Mouse (Mus musculus) intestine, embryonic 16.5 days (tissue): ENCODE data around the gene Ccdc107. TPM values are rescaled to one million over a fixed set of nuclear protein-coding genes. Genes with fewer than 3 reads are reported as not detected.

Experiments used
- ATAC-seq: fragments of 200-750 bp; cut with Nextera tagmentation; 2 replicates; pipeline ENCODE4 v1.8.0; 2017; ENCODE audit warnings: moderate TSS enrichment, moderate library complexity
- H3K27ac ChIP-seq: fragments of 300-500 bp; sonication (generic); 2 replicates; pipeline ENCODE4 v1.5.1; 2014; ENCODE audit warnings: mild to moderate bottlenecking, low read length
- H3K27me3 ChIP-seq: fragments of 300-500 bp; sonication (generic); replicated peaks from 2 replicates; pipeline ENCODE4 v1.6.1; 2014; ENCODE audit warnings: low read length, control low read depth, mixed read lengths; ENCODE audit not compliant: control insufficient read depth, insufficient read depth
- H3K36me3 ChIP-seq: fragments of 300-500 bp; sonication (generic); 2 replicates; pipeline ENCODE4 v1.6.1; 2014; ENCODE audit warnings: low read length, control low read depth; ENCODE audit not compliant: control insufficient read depth, insufficient read depth
- H3K4me1 ChIP-seq: fragments of 300-500 bp; sonication (generic); 2 replicates; pipeline ENCODE4 v1.6.1; 2014; ENCODE audit warnings: low read length, control low read depth, mixed read lengths; ENCODE audit not compliant: control insufficient read depth, insufficient read depth
- H3K4me2 ChIP-seq: fragments of 300-500 bp; sonication (generic); 2 replicates; pipeline ENCODE4 v1.6.1; 2014; ENCODE audit warnings: low read depth, low read length, control low read depth
- H3K4me3 ChIP-seq: fragments of 300-500 bp; sonication (generic); 2 replicates; pipeline ENCODE4 v1.5.1; 2014; ENCODE audit warnings: mild to moderate bottlenecking, low read length
- H3K9ac ChIP-seq: fragments of 300-500 bp; sonication (generic); 2 replicates; pipeline ENCODE4 v1.6.1; 2014; ENCODE audit warnings: low read depth, low read length
- H3K9me3 ChIP-seq: fragments of 300-500 bp; sonication (generic); 2 replicates; pipeline ENCODE4 v1.6.1; 2016; ENCODE audit warnings: low read length, control low read depth; ENCODE audit not compliant: control insufficient read depth
- WGBS: fragments of 180-500 bp; shearing (Covaris S2); extraction: QIAGEN DNeasy Blood & Tissue Kit; methylation state at CpG from one replicate; pipeline ENCODE4 v1.1.7; 2014; 5-methylcytosine and 5-hydroxymethylcytosine counted together
- polyA plus RNA-seq: library from polyadenylated mRNA; unstranded; fragments of >200 nt; fragmentation: Nextera tagmentation; extraction: Ambion mirVana; gene quantifications from 2 replicates; pipeline ENCODE4 v1.2.1, GENCODE M21; 2015

Gene Ccdc107
- polyA plus RNA-seq, 1 experiment from 2014 or later: 102 TPM

DNA sequence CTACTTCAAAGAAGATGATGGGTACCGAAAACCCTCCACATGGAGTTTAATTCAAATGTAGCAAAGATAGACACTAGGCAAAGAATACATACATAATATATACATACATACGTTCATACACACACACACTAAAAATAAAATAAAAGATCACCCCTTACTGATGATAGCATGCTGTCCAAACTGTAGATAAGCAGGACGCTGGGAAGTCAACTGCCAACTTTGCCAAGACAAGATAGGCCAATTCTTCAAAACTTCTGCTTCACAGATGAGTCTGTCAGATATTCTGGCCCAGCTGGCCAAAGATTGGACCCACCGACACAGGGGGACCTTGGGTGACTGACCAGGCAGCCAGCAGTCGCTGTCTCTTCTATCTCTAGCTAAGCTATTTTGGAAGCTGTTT, 29.6 kb upstream of the Ccdc107 start:
- Histone ChIP-seq H3K9ac (no peak overlapping the region), H3K4me2 (no peak overlapping the region), H3K36me3 (no peaks in the 10 kb centered on the region), H3K4me3 (no peak overlapping the region), H3K4me1 (no peaks in the 10 kb centered on the region), H3K9me3 (no peaks in the 10 kb centered on the region), H3K27ac (no peak overlapping the region), H3K27me3 (no peaks in the 10 kb centered on the region)
- ATAC-seq: no peak
- 87% methylated on average over 5 of the region's 5 CpGs for WGBS

DNA sequence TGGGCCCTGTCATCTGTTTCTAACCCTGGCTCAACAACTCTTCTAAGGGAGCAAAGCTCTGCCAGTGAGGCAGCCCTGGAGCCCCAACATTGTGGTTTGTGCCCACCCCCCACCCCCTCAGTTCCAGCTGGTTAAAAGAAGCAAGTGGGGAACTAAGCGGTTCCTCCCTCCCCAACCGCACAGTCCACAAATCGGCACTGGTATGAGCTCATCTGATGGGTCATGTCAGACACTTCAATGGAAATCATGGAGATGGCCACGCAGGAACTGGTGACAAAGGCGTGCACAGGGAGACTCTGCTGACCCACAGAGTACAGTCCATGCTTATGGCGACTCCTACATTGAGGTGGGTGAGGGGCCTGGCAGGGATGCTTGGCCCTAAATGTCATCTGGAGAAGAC, 26.8 kb upstream of the Ccdc107 start:
- no peak overlapping the region for H3K27ac ChIP-seq
- no peaks in the 10 kb centered on the region for H3K36me3 ChIP-seq
- no peak overlapping the region for H3K9ac ChIP-seq
- WGBS: 89% methylated on average over 6 of the region's 6 CpGs
- no peaks in the 10 kb centered on the region for H3K27me3 ChIP-seq
- no peaks in the 10 kb centered on the region for H3K9me3 ChIP-seq
- H3K4me1 ChIP-seq: no peaks in the 10 kb centered on the region
- H3K4me2 ChIP-seq: no peak overlapping the region
- no peak for ATAC-seq
- no peak overlapping the region for H3K4me3 ChIP-seq

DNA sequence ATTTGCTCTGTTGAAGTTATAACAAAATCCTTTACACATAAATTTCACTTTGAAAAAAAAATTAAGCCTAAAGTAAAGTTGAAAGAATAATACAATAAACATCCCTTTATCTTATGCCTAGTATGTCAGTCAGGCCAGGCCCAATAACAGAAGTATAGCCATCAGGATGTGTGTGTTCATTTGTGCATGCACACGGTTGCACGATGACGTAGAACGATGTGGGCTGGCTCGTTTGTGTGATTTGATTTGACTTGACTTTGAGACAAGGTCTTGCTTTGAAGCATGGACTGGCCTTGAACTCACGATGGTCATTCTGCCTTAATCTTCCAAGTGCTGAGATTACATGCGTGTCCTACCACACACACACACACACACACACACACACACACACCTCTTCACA, 25.8 kb upstream of the Ccdc107 start:
- no peak for ATAC-seq
- 94% methylated on average over 7 of the region's 7 CpGs for WGBS
- Histone ChIP-seq H3K9me3 (no peaks in the 10 kb centered on the region), H3K4me1 (no peaks in the 10 kb centered on the region), H3K9ac (no peak overlapping the region), H3K4me2 (no peak overlapping the region), H3K27me3 (no peaks in the 10 kb centered on the region), H3K4me3 (no peak overlapping the region), H3K36me3 (no peaks in the 10 kb centered on the region), H3K27ac (no peak overlapping the region)

DNA sequence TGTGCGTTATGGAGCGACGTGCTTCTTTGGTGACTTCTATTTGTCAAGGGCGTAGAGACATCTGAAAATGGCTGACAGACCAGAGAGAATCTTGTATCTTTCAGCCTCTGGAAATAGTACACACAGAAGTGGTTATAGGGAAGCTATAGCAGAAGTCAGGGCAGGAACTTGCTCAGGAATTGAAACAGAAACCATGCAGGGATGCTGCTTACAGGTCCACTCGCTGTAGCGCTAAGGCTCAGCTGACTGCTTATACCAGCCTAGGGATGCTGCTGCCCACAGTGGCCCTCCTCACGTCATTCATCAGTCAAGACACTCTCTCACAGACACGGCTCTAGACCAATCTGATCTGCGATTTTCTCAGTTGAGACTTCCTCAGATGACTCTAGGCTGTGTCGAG, 22.4 kb upstream of the Ccdc107 start:
- H3K9me3 ChIP-seq: no peaks in the 10 kb centered on the region
- H3K36me3 ChIP-seq: no peaks in the 10 kb centered on the region
- H3K4me3 ChIP-seq: no peak overlapping the region
- WGBS: 91% methylated on average over 10 of the region's 10 CpGs
- H3K27ac ChIP-seq: no peak overlapping the region
- no peaks in the 10 kb centered on the region for H3K27me3 ChIP-seq
- H3K4me1 ChIP-seq: no peaks in the 10 kb centered on the region
- no peak for ATAC-seq
- H3K4me2 ChIP-seq: no peak overlapping the region
- H3K9ac ChIP-seq: no peak overlapping the region

DNA sequence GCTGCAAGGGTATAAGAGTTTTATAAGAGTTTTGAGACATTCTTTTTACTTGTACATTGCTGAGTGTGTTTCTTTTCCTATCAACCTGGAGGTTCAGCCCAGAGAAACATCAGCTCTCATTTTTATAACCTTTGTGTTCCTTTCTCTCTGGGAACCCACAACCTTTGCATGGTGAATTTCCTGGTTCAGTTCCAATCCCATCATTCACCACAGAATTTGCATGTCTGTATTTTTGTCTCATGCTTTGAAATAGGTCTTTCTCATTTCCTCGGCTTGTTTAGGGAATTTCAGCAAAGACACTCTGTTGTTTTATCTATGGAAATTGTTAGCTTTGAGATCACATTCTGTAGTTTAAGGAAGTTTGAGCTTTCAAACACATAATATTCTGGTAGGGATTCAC, 19.1 kb upstream of the Ccdc107 start:
- no peak for ATAC-seq
- Histone ChIP-seq H3K4me3 (no peak overlapping the region), H3K4me2 (no peak overlapping the region), H3K9me3 (no peaks in the 10 kb centered on the region), H3K27ac (no peak overlapping the region), H3K9ac (no peak overlapping the region), H3K27me3 (no peaks in the 10 kb centered on the region), H3K4me1 (no peaks in the 10 kb centered on the region), H3K36me3 (no peaks in the 10 kb centered on the region)
- WGBS: 71% methylated on average over 1 of the region's 1 CpGs

DNA sequence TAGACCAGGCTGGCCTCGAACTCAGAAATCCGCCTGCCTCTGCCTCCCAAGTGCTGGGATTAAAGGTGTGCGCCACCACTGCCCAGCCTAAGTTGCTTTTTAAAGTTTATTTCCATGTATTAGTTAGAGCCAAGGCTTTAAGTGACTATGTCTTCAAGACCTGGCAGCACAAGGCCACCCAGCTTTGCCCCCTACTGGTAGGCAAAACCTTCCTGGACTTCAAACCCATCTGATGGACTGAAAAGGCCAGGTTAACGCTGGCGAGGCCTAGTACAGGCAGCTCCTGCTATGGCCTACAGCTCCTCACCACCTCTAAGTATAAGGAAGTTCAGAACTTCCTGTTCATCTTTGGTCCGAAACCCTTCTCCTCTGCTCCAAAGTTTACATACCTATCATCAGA, 16.1 kb upstream of the Ccdc107 start:
- ATAC-seq: no peak
- Histone ChIP-seq H3K9me3 (no peaks in the 10 kb centered on the region), H3K4me2 (no peak overlapping the region), H3K4me3 (no peak overlapping the region), H3K4me1 (no peaks in the 10 kb centered on the region), H3K27me3 (no peaks in the 10 kb centered on the region), H3K36me3 (no peaks in the 10 kb centered on the region), H3K27ac (no peak overlapping the region), H3K9ac (no peak overlapping the region)
- WGBS: 84% methylated on average over 6 of the region's 6 CpGs

DNA sequence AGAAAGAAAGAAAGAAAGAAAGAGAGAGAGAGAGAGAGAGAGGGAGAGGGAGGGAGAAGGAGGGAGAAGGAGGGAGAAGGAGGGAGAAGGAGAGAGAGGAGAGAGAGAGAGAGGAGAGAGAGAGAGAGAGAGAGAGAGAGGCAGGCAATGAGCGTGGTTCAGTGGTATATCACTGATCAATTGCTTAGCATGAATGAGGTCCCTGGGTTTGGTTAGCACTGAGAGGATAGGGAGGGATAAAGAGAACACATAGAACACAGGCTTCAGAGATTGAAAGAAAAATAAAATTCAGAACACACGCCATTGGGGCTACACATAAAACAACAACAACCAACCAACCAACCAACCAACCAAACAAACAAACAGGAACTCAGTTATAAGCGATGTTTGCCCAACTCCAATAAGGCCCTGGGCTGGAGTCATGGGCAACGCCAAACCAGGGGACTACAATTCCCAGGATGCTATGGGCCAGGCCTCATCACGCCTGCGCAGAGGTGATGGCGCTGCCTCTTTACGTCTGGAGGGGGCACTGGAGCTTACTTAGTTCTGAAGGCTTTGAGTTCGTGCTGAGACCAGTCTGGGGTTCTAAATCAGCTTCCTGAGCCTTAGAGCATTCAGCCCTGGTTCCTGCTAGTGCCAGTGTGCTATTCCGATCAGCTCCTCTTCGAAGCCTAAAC, 14.7 kb upstream of the Ccdc107 start:
- no peaks in the 10 kb centered on the region for H3K9me3 ChIP-seq
- H3K4me2 ChIP-seq: peak overlapping the region; percentile 54
- 0 out of 2 replicates have a peak, but pooled peaks cover 5% of the 10 kb centered on the region for H3K4me1 ChIP-seq
- H3K27me3 ChIP-seq: no peaks in the 10 kb centered on the region
- no peak overlapping the region for H3K27ac ChIP-seq
- WGBS: 19% methylated on average over 11 of the region's 11 CpGs
- H3K9ac ChIP-seq: peak overlapping the region; percentile 50
- H3K36me3 ChIP-seq: no peaks in the 10 kb centered on the region
- H3K4me3 ChIP-seq: peak overlapping the region; percentile 35
- peak; percentile 81 for ATAC-seq

DNA sequence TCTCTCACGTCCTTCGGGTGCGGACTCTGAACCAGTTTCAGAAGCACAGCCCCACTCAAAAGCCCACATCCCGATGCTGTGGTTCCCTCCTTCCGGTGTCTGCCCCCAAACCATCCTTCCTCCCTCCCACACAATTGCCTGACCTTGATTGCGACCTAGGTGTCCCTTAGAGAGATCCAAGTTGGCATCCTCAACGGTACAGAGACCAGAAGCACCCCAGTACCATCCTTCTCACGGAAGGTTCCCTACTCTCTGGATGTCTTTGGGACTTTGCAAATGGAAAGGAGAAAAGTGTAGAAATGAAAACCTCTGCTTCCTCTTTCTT, 14.2 kb upstream of the Ccdc107 start:
- H3K9ac ChIP-seq: peak overlapping the region; percentile 50
- 44% methylated on average over 8 of the region's 8 CpGs for WGBS
- peak; percentile 14; the same call in 1 of the 2 replicates for ATAC-seq
- H3K4me3 ChIP-seq: peak overlapping the region; percentile 35
- no peak overlapping the region for H3K27ac ChIP-seq
- H3K36me3 ChIP-seq: no peaks in the 10 kb centered on the region
- peak overlapping the region; percentile 54 for H3K4me2 ChIP-seq
- H3K9me3 ChIP-seq: no peaks in the 10 kb centered on the region
- H3K4me1 ChIP-seq: 0 out of 2 replicates have a peak, but pooled peaks cover 5% of the 10 kb centered on the region
- no peaks in the 10 kb centered on the region for H3K27me3 ChIP-seq

DNA sequence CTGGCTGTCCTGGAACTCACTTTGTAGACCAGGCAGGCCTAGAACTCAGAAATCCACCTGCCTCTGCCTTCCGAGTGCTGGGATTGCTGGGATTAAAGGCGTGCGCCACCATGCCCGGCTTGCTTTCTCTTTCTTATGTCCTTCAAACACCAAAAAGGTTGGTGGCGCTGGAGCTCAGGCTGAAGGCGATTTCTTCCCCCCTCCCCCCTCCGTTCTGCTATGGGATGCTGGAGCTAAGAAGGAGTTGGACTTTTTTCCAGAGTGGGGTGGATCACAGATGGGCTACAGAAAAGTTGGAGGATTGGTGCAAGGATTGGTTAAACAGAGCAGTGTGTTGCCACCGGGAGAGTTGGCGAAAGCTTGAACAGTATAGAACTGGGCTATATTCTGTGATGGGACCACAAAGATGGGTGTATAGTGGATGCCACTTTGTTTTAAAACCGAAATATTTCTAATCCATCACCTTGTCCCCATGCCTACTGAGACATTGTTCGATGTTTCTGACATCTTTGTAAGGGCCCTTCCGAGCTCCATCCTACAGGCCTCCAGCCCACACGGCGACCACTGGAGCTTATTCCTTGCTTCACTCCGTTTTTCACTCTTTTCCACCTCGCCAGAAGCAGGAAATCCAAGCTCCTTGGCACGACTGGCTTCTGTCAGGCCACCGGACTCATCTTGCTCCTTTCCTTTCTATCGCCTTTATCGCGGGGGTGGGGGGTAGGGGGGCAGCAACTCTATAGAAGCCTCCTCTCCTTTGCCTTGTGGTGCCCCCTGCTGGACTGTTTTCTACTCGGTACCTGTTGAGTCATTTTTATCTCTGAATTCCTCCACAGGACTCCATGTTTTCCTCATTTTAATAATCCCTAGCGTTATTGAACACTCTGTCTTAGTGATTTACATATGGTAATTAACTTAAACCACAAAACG, 13.5 kb upstream of the Ccdc107 start:
- no peak overlapping the region for H3K4me3 ChIP-seq
- H3K4me2 ChIP-seq: no peak overlapping the region
- no peak for ATAC-seq
- no peak overlapping the region for H3K9ac ChIP-seq
- H3K9me3 ChIP-seq: no peaks in the 10 kb centered on the region
- no peak overlapping the region for H3K27ac ChIP-seq
- no peaks in the 10 kb centered on the region for H3K27me3 ChIP-seq
- 0 out of 2 replicates have a peak, but pooled peaks cover 5% of the 10 kb centered on the region for H3K4me1 ChIP-seq
- no peaks in the 10 kb centered on the region for H3K36me3 ChIP-seq
- WGBS: 51% methylated on average over 24 of the region's 24 CpGs
